Mouse (Mus musculus) ES-Bruce4 (cell line): ENCODE measurements around the gene Foxn4.

Experiments used
- CTCF ChIP-seq: IDR thresholded peaks from one replicate; pipeline ENCODE4 v1.8.1; 2011; ENCODE audit warnings: low read depth, low read length
- EP300 ChIP-seq: IDR thresholded peaks from 2 replicates; pipeline ENCODE4 v1.6.1; 2011; ENCODE audit warnings: low read depth, low read length; ENCODE audit not compliant: insufficient read depth
- POLR2A ChIP-seq: IDR thresholded peaks from one replicate; pipeline ENCODE4 v1.8.1; 2011; ENCODE audit warnings: low read length; ENCODE audit not compliant: insufficient read depth

- no peak for TF ChIP-seq CTCF
- TF ChIP-seq POLR2A = no peak
- TF ChIP-seq EP300 = no peak
Measured at GRCm38 (mm10) chr5:114206158-114206557, 67.4 kb downstream of the Foxn4 start.
